Mouse (Mus musculus): ENCODE measurements around the gene Scn8a. TPM values are rescaled to one million over a fixed set of nuclear protein-coding genes. Genes with fewer than 3 reads are reported as not detected.

The Scn8a gene
- polyA plus RNA-seq, 2 experiments from 2014 or later: 0.52 to 2.2 TPM

Other genes starting within 250 kb of the Scn8a start
- gene Smagp, start 232.9 kb upstream of the Scn8a start, polyA plus RNA-seq (2017; shearing (Covaris generic)): not detected
- 100 to 1,000 TPM; 348 to 423 TPM for gene Bin2, start 200.3 kb upstream of the Scn8a start, polyA plus RNA-seq (2017; shearing (Covaris generic))
- 10 to 100 TPM in 1 of 2 experiments, 1 to 10 TPM in 1; 6.7 to 10.3 TPM for gene Cela1, start 181.9 kb upstream of the Scn8a start, polyA plus RNA-seq (2017; shearing (Covaris generic))
- gene Galnt6, start 140.5 kb upstream of the Scn8a start, polyA plus RNA-seq (2017; shearing (Covaris generic)): 10 to 100 TPM; 52.5 to 78.9 TPM
- gene Slc4a8, start 108.1 kb upstream of the Scn8a start, polyA plus RNA-seq (2017; shearing (Covaris generic)): 10 to 100 TPM in 1 of 2 experiments, 1 to 10 TPM in 1; 8.6 to 10.2 TPM
- not detected for gene Gm47841, start 177.5 kb downstream of the Scn8a start, polyA plus RNA-seq (2017; shearing (Covaris generic))
- gene Fignl2, start 208.7 kb downstream of the Scn8a start, polyA plus RNA-seq (2017; shearing (Covaris generic)): not detected
- not detected for gene Ankrd33, start 245.9 kb downstream of the Scn8a start, polyA plus RNA-seq (2017; shearing (Covaris generic))